Mouse (Mus musculus): ENCODE measurements at regions not wholly inside any gene's neighbourhood (a gene's known extent, or its start where the extent isn't known, plus 50 kb on each side); places are given as distances from the start of the nearest gene placed in this dataset.

GRCm38 (mm10) chr10:37289964-37290704 lies 151.4 kb upstream of the Marcks start:
- 58% methylated on average over 3 of the region's 3 CpGs for WGBS
- H3K4me1 ChIP-seq (ENCODE audit: insufficient read depth, low read depth, low read length): no peaks in the 10 kb centered on the region
- H3K9ac ChIP-seq (replicated peaks; ENCODE audit: low read depth): no peak overlapping the region
- H3K27ac ChIP-seq (ENCODE audit: low read length): 0 out of 2 replicates have a peak overlapping the region, but pooled peaks have one; percentile 9
- TF ChIP-seq CTCF (IDR thresholded peaks at IDR 0.05) (no peak), EP300 (IDR thresholded peaks at IDR 0.05) (peak; percentile 64; the same call in 1 of the 2 replicates)
- DNase-seq (ENCODE audit: low spot score) (peak; percentile 60), ATAC-seq (peak; percentile 88)
- no peaks in the 10 kb centered on the region for H3K36me3 ChIP-seq (ENCODE audit: insufficient read depth, low read length)
- no peak overlapping the region for H3K4me2 ChIP-seq (replicated peaks; ENCODE audit: low read depth, low read length)
- no peak overlapping the region for H3K4me3 ChIP-seq (ENCODE audit: low read depth, low read length)
- H3K9me3 ChIP-seq (ENCODE audit: low read length): no peaks in the 10 kb centered on the region
- no peaks in the 10 kb centered on the region for H3K27me3 ChIP-seq (replicated peaks; ENCODE audit: insufficient read depth, low read length)

- Histone ChIP-seq H3K4me3 (ENCODE audit: low read depth, low read length) (no peak overlapping the region), H3K4me2 (replicated peaks; ENCODE audit: low read depth, low read length) (no peak overlapping the region), H3K36me3 (ENCODE audit: insufficient read depth, low read length) (no peaks in the 10 kb centered on the region), H3K9me3 (ENCODE audit: low read length) (no peaks in the 10 kb centered on the region), H3K9ac (replicated peaks; ENCODE audit: low read depth) (no peak overlapping the region), H3K27me3 (replicated peaks; ENCODE audit: insufficient read depth, low read length) (no peaks in the 10 kb centered on the region), H3K27ac (ENCODE audit: low read length) (no peak overlapping the region), H3K4me1 (ENCODE audit: insufficient read depth, low read depth, low read length) (no peaks in the 10 kb centered on the region)
- no peak for ATAC-seq
- DNase-seq (ENCODE audit: low spot score): no peak
- 62% methylated on average over 5 of the region's 5 CpGs for WGBS
- TF ChIP-seq EP300 (IDR thresholded peaks at IDR 0.05) (no peak), CTCF (IDR thresholded peaks at IDR 0.05) (no peak)
Measured at GRCm38 (mm10) chr10:37286305-37286704, 147.6 kb upstream of the Marcks start.

- no peaks in the 10 kb centered on the region for H3K4me1 ChIP-seq (ENCODE audit: insufficient read depth, low read depth, low read length)
- H3K9me3 ChIP-seq (ENCODE audit: low read length): no peaks in the 10 kb centered on the region
- H3K27ac ChIP-seq (ENCODE audit: low read length): no peak overlapping the region
- H3K36me3 ChIP-seq (ENCODE audit: insufficient read depth, low read length): no peaks in the 10 kb centered on the region
- ATAC-seq (peak; percentile 25; the same call in 1 of the 2 replicates), DNase-seq (ENCODE audit: low spot score) (peak; percentile 19)
- no peaks in the 10 kb centered on the region for H3K27me3 ChIP-seq (replicated peaks; ENCODE audit: insufficient read depth, low read length)
- H3K4me3 ChIP-seq (ENCODE audit: low read depth, low read length): no peak overlapping the region
- no peak overlapping the region for H3K9ac ChIP-seq (replicated peaks; ENCODE audit: low read depth)
- peak; percentile 60 for TF ChIP-seq EP300 (IDR thresholded peaks at IDR 0.05)
- TF ChIP-seq CTCF (IDR thresholded peaks at IDR 0.05): no peak
- no peak overlapping the region for H3K4me2 ChIP-seq (replicated peaks; ENCODE audit: low read depth, low read length)
Measured at GRCm38 (mm10) chr10:37282951-37283350, 144.2 kb upstream of the Marcks start.

GRCm38 (mm10) chr10:37280823-37281222 lies 142.1 kb upstream of the Marcks start:
- DNase-seq (ENCODE audit: low spot score) (no peak), ATAC-seq (no peak)
- Histone ChIP-seq H3K9me3 (ENCODE audit: low read length) (no peaks in the 10 kb centered on the region), H3K36me3 (ENCODE audit: insufficient read depth, low read length) (no peaks in the 10 kb centered on the region), H3K4me1 (ENCODE audit: insufficient read depth, low read depth, low read length) (peaks cover 4% of the 10 kb centered on the region; the same call in 1 of the 2 replicates), H3K27ac (ENCODE audit: low read length) (no peak overlapping the region), H3K4me2 (replicated peaks; ENCODE audit: low read depth, low read length) (no peak overlapping the region), H3K27me3 (replicated peaks; ENCODE audit: insufficient read depth, low read length) (no peaks in the 10 kb centered on the region), H3K9ac (replicated peaks; ENCODE audit: low read depth) (no peak overlapping the region), H3K4me3 (ENCODE audit: low read depth, low read length) (no peak overlapping the region)
- TF ChIP-seq EP300 (IDR thresholded peaks at IDR 0.05): no peak
- TF ChIP-seq CTCF (IDR thresholded peaks at IDR 0.05): no peak
- WGBS: 74% methylated on average over 4 of the region's 4 CpGs

- H3K9me3 ChIP-seq (ENCODE audit: low read length): no peaks in the 10 kb centered on the region
- no peak for DNase-seq (ENCODE audit: low spot score)
- ATAC-seq: no peak
- WGBS: 64% methylated on average over 6 of the region's 6 CpGs
- no peaks in the 10 kb centered on the region for H3K27me3 ChIP-seq (replicated peaks; ENCODE audit: insufficient read depth, low read length)
- H3K9ac ChIP-seq (replicated peaks; ENCODE audit: low read depth): no peak overlapping the region
- no peak overlapping the region for H3K4me3 ChIP-seq (ENCODE audit: low read depth, low read length)
- peaks cover 4% of the 10 kb centered on the region; the same call in 1 of the 2 replicates for H3K4me1 ChIP-seq (ENCODE audit: insufficient read depth, low read depth, low read length)
- H3K4me2 ChIP-seq (replicated peaks; ENCODE audit: low read depth, low read length): no peak overlapping the region
- TF ChIP-seq EP300 (IDR thresholded peaks at IDR 0.05) (no peak), CTCF (IDR thresholded peaks at IDR 0.05) (no peak)
- no peaks in the 10 kb centered on the region for H3K36me3 ChIP-seq (ENCODE audit: insufficient read depth, low read length)
- H3K27ac ChIP-seq (ENCODE audit: low read length): no peak overlapping the region
Measured at GRCm38 (mm10) chr10:37280150-37280820, 141.6 kb upstream of the Marcks start.

- Histone ChIP-seq H3K9me3 (ENCODE audit: low read length) (no peaks in the 10 kb centered on the region), H3K27me3 (replicated peaks; ENCODE audit: insufficient read depth, low read length) (no peaks in the 10 kb centered on the region), H3K4me2 (replicated peaks; ENCODE audit: low read depth, low read length) (no peak overlapping the region), H3K9ac (replicated peaks; ENCODE audit: low read depth) (no peak overlapping the region), H3K4me3 (ENCODE audit: low read depth, low read length) (no peak overlapping the region), H3K27ac (ENCODE audit: low read length) (no peak overlapping the region), H3K4me1 (ENCODE audit: insufficient read depth, low read depth, low read length) (peaks cover 4% of the 10 kb centered on the region; the same call in 1 of the 2 replicates), H3K36me3 (ENCODE audit: insufficient read depth, low read length) (no peaks in the 10 kb centered on the region)
- ATAC-seq (no peak), DNase-seq (ENCODE audit: low spot score) (no peak)
- WGBS: 52% methylated on average over 1 of the region's 1 CpGs
- TF ChIP-seq EP300 (IDR thresholded peaks at IDR 0.05): 0 out of 2 replicates have a peak, but pooled peaks have one; percentile 26
- no peak for TF ChIP-seq CTCF (IDR thresholded peaks at IDR 0.05)
Measured at GRCm38 (mm10) chr10:37279316-37279715, 140.6 kb upstream of the Marcks start.
